Mouse (Mus musculus): ENCODE measurements around the gene Sprr1a.

- TF ChIP-seq CTCF (IDR thresholded peaks at IDR 0.05; ENCODE audit: extremely low read depth, insufficient read length, insufficient replicate concordance, low read depth, low read length) (no peak), POLR2A (IDR thresholded peaks at IDR 0.05; ENCODE audit: low read depth, low read length) (no peak)
Measured at GRCm38 (mm10) chr3:92486307-92486706, 612 bp upstream of the Sprr1a start.

All from small intestine, adult 2 months (tissue).